Mouse (Mus musculus) layer of hippocampus, postnatal 14 days (tissue): ENCODE results near the gene Kdm4a. TPM values are rescaled to one million over a fixed set of nuclear protein-coding genes. Genes with fewer than 3 reads are reported as not detected.

Experiments
- DNase-seq, 2 experiments: peaks; one replicate each; pipeline ENCODE4 v3.0.0; 2021 to 2022; ENCODE audit warnings: low spot score in 2 of 2, mixed read lengths in 1 of 2
- microRNA-seq, 2 experiments: library from miRNA; unstranded; fragments of <30 nt; microRNA quantifications; one replicate each; pipeline ENCODE4 v1.2.0; 2021
- total RNA-seq, 2 experiments: library from RNA; stranded (reverse); gene quantifications; 2 replicates each; pipeline ENCODE4 v1.2.3; 2021

The Kdm4a gene
- total RNA-seq, 2 experiments from 2014 or later = 52.6 to 55.7 TPM

DNA sequence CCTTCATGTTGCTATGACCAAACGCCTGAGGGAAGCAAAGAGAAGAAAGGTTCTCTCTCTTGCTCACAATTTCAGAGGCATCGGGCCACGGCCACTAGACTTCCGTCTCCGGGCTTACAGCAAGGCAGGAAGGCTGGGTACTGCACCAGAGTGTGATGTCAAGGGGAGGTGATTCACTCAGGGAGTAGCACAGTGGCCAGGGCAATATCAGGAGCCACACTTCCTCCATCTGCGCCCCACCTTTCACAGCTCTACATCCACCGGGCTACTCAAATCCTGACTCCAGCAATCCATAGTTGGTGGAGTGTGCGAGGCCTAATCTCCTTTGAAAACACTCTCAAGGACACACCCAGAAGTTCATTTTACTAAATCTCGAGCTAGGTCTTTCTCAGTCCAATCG, 62.3 kb downstream of the Kdm4a start:
- no peak for DNase-seq

DNA sequence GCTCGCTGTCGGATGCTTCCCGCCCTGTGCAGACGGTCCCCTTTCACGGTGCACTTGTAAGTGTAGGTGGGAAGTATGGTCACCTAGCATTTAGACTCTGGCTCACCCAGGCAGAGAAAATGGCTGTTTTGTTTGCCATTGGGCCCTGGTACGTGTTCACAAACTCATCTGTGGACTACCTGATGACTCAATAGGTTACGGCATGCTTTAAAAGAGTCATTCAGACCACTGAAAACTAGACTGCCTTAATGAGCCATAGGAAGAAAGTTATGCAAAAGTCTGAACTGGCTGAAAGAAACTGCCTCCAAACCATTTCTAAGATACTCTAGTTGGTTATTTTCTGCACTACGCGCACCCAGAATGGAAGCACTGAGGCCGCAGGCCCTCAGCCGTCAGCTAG, 63.7 kb downstream of the Kdm4a start:
- DNase-seq = no peak

DNA sequence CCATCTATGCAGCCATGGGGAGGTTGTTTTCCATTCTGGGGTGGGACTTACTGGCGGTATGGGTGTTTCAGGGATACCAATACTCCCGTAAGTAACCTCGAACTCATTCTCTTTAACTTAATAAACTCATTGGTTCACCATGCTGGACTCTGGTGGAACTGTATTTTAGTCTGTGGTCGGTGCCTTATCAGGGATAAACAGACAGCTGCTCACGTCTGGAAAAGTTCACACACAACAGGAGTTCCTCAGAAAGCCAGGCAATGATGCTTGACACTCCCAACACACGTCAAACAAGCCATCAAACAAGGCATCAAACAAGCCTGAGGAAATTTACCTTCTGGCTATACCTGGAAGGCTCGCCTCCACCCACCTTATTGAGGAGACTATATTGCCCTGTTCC, 64.7 kb downstream of the Kdm4a start:
- no peak for DNase-seq

DNA sequence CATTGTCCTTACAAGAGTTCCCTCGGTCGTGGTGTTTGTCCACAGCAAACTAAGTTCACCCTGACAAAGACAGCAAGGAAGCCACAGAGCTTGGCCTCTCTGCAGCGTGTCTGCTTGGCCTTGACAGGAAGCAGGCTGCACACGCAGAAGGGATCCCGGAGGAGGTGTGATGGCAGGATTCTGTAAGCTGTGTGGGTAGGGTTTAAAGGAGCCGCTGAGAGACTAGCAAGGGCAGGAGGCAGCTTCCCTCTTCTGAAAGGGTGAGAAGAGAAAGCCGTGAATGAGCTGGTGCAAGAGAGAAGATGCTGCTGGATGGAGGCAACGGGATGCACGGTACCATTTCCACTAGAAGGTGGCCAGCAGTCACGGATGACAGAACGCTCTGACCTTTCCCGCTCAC, 67.2 kb downstream of the Kdm4a start:
- peak in 1 of 2 experiments; percentile 9 for DNase-seq

DNA sequence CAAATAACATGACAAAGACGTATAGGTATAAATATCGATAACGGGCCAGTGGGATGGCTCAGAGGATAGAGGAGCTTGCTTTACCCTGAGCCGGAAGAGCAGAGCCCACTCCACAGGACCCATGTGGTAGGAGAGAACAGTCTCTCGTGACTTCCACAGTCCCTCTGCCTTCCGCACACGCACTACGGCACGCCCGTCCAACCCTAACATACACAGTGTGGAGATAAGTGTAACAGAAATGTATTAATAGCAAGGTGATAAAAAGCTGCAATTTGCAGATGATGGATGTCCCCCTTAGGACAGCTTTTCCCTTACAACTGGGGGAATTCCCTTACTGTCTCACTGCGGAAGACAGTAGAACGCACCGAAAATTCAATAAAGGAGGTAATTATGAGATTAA, 70.2 kb downstream of the Kdm4a start:
- no peak for DNase-seq

DNA sequence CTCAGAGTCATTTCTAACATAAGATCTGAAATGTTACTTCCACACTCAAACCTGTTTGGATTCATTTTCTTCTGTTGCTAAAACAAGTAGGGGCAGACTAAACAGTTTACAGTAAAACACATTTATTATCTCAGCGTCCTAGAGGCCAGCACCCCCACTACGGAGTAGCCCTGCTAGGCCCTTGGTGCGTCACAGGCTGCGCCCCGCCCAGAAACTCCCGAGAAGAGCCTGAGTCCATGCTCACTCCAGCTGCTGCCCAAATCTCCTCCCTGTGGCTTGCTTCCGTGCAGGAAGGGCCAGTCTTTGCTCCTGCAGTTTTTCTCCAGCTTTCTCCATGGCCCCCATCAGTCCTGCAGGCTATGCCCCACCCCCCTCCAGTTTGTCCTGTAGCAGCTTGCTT, 71.1 kb downstream of the Kdm4a start:
- no peak for DNase-seq

DNA sequence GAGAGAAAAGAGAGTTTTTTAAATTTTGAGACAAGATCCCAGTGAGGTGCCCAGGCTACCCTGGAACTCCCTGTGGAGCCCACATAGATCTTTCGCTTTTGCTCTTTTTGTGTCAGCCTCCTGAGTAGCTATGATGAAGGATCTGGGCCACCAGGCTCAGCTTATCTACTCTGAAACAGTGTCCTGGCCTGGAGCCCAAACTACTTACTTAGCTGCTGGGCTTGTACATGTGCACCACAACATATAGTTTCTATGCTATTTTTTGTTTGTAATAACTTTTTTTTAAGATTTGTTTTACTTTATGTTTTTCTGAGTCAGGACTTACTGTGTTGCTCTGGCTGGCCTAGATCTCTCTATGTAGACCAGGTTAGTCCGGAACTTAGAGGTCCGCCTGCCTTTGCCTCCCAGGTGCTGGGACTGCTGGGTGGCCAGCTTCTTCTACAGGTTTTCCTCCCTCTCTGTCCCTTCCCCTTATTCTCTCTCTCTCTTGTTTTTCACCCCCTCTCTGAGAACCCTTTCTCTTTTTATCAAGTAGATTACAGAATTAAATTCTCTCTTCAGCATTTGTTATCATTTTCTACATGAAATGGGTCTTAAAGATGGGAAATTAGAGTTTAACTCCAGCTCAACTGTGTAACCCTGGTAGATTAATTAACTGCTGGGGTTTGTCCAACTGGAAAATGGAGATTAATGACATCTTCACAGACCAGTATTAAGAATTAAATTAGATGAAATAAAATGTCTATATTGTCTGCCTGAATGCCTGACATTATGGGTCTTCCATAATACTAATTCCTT, 74.4 kb downstream of the Kdm4a start:
- no peak for DNase-seq

DNA sequence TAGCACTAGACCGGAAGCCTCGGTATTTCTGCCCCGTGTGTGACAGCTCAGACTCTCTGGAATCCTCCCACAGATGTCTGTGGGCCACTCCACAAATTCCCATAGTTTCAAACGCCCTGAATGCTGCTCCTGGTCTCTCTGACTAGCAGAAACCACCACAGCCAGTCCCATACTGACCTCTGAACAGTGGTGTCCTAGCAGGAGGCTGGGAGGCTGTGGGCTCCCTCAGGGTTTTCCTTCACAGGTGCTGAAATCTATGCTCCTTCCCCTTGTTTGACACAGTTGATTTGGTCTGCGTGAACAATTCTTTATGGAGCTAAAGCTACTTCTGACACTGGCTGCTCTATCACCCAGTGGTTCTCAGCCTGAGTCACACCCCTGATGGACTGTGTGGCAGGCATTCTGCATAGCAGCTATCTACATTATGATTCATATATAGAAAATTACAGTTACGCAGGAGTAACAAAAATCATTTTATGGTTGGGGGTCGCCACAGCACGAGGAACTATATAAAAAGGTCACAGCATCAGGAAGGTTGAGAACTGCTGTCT, 76.5 kb downstream of the Kdm4a start:
- DNase-seq = no peak

DNA sequence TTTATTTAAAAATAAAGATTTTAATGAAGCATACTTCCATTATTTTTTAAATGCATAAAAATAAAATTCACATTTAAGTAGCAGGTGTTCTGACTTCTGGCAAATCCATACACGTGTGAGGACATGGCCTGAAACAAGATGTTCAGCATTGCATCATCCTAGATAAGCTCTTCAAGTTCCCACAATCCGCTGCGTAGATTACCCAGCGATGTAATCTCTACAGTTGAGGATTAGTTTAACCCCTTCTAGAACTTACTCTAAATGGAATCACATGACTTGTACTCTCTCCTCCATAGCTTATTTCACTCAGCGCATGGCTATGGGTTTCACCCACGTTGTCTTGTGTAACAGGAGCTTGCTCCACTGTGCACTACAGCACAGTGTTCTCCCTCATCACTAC, 78.3 kb downstream of the Kdm4a start:
- DNase-seq = no peak

DNA sequence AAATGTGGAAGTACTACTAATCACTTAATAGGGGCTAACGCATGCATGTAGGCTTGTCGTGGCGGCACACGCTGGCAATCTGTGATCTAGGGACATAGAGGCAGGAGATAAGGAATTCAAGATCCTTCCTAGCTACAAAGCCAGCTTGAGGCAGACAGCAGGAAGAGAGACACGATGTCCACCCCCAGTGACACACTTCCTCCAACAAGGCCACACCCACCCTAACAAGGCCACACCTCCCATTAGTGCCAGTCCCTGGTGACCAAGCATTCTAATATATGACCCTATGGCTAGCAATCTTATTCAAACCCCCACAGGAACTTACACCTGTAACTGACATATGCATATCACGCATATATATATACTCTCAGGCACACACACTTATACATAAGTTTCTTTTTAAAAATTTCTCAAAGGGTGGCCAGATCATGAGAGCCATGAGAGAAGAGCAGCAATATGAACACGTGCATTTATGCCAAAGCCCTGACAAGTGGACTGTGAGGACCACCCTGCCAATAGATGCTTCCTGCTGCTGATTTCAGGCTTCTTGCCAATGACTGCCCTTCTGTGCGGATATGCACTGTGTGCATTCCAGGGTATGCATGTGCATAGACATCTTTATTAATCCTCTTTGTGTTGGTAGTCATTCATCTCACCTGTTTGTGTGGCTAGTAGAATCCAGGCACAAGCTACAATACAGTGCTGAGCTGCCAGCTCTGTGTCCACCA, 80.0 kb downstream of the Kdm4a start:
- DNase-seq = no peak

DNA sequence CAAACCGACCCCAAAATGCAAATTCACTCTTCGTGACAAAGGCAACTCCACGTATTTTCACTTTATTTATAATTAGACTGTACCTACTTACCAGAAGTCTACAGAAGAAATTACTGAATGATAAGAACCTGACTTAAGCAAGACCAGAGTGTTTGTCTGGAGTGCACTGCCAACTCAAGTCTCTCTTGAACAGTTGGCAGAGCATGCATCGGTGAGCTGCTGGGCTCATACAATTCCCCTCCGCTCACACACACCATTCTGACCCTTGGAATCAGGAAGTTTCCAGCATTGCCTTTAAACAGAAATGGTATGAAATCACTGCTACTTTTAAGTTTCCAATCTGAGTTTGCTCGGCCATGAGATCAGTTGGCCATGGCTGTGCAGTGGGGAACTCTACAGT, 81.3 kb downstream of the Kdm4a start:
- no peak for DNase-seq

DNA sequence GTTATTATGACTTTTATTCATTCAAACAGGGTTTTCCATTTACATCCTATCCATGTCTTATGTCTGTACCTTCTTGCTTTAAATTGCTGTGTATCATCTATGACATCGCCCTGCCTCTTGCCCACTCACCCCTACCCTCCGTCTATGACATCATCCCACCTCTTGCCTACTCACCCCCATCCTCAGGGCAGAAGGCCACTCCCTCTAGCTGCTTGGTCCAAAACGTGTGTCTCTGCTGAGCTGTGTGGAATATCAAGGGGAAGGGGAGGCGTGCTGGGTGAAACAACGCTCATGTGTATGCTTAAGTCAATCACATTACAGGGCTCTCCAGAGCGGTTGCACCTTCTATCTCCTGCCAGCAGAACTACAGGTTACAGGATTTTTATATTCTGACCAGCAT, 83.8 kb downstream of the Kdm4a start:
- DNase-seq = no peak

DNA sequence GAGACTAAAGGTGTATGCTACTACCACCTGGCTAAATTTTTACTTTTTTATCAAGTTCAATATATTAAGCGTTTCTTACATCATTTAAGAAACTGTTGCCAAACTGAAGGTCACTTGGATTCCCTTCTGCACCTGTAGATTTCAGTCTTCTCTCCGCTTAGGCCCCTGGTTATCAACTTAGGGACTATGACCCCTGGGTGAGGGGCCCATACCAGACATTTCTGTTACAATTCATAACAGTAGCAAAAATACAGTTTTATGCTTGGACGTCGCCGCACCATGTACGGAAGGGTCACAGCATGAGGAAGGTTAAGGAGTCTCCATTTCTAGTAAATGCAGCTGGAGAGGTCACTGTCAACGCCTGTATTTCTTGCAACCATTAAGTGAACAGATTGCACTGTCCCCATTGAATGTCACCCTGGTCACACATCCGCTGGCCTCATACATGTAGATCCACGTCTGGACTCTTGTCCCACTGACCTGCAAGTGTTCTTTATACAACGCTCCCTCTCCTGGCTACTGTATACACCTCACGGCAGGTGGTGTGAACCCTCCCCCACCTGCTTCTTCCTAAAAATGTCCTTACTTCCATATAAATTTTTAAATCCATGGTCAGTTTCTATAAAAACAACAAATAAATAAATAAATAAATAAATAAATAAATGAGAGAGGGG, 86.9 kb downstream of the Kdm4a start:
- no peak for DNase-seq

DNA sequence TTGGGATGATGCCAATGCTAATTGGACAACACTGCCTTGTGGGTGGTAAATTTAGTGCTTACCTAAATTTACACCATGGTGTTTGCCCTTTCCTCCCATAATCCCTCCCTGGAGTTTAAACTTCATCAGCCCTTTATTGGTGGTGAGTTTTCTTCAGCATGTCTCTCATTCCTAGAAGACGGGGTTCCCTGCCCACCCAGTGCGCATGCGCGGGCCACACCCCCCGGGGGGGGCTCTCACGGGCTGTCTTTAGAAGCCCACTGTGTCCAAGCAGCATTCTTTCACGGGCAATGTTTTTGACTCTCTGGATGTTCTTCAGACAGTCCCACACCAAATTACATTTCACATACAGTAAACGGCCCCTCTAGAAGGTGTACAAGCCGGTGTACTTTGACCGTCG, 89.4 kb downstream of the Kdm4a start:
- no peak for DNase-seq

DNA sequence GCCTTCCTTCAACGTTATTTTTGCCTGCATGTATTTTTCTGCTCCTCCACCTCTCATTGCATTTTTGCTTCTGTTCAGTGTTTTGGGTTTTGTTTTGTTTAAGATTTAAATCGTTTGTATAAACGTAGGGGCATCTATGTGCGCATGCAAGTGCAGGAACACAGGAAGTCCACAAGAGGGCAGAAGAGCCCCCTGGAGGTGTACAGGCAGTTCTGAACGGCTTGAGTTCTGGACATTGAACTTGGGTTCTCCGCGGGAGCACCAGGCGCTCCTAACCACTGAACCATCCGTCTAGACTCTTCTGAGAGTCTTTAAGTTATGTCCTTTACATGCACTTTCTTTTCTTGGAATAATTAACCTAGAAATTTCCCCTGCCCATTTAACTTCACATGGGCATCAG, 89.9 kb downstream of the Kdm4a start:
- peak in 1 of 2 experiments; percentile 47 for DNase-seq

DNA sequence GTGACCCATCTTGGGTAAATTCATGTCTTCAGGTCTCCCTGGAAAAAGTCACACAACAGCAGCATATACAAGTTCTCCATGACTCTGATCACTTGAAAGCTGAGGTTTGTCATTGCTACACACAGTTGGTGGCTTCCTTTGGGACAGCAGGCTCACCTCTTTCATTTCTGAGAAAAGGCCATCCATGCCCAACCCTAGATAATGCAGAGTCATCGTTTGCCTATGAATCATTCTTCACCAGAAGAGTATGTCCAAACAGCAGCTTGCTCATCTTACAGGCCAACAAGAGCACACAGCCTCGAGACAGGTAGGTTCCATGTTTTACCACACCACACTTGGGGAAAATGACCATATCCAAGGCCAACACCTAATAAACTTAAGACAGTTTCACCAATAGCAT, 91.1 kb downstream of the Kdm4a start:
- DNase-seq = no peak

Small RNA genes lying within 50 kb of the gene (microRNA-seq; reads per million reads assigned to microRNA genes)
- gene Mir7226 = 1.1 to 2.3 reads per million in 2 experiments

Other genes starting within 250 kb of the Kdm4a start
- gene St3gal3, start 45.1 kb downstream of the Kdm4a start, total RNA-seq = 10 to 100 TPM; 40.7 to 43.0 TPM
- gene Ptprf, start 111.4 kb upstream of the Kdm4a start, total RNA-seq = 100 to 1,000 TPM; 106 to 112 TPM
- gene Szt2, start 229.2 kb upstream of the Kdm4a start, total RNA-seq = 10 to 100 TPM; 34.2 to 43.8 TPM
- 10 to 100 TPM; 63.7 to 63.9 TPM for gene Med8, start 229.3 kb upstream of the Kdm4a start, total RNA-seq
- 10 to 100 TPM; 26.3 to 27.8 TPM for gene Elovl1, start 248.1 kb upstream of the Kdm4a start, total RNA-seq